Mouse (Mus musculus): Measurements from ENCODE around the gene Actb. TPM values are rescaled to one million over a fixed set of nuclear protein-coding genes. Genes with fewer than 3 reads are reported as not detected.

Gene Actb
- total RNA-seq, 2 experiments from 2014 or later: 1,831 to 2,004 TPM

Other genes with a start within 250 kb of the Actb start
- 1 to 10 TPM; 1.1 to 1.5 TPM for gene Slc29a4, start 214.2 kb downstream of the Actb start, total RNA-seq (2021)
- 10 to 100 TPM; 80.1 to 91.3 TPM for gene Tnrc18, start 89.1 kb downstream of the Actb start, total RNA-seq (2021)
- gene Fbxl18, start 11.3 kb downstream of the Actb start, total RNA-seq (2021): 1 to 10 TPM; 8.8 to 9.2 TPM
- gene Fscn1, start 53.6 kb upstream of the Actb start, total RNA-seq (2021): 100 to 1,000 TPM; 103 to 132 TPM
- gene Rnf216, start 206.2 kb upstream of the Actb start, total RNA-seq (2021): 10 to 100 TPM; 33.4 to 33.5 TPM
- under 1 TPM in 1 of 2 experiments, not detected in 1; 0.05 TPM for gene Olfr718-ps1, start 240.8 kb upstream of the Actb start, total RNA-seq (2021)